Mouse (Mus musculus) liver, embryonic 14.5 days (tissue): ENCODE measurements around the gene Gm49711. TPM values are rescaled to one million over a fixed set of nuclear protein-coding genes. Genes with fewer than 3 reads are reported as not detected.
A peak's percentile ranks its signal among the peaks of the same experiment; 100 is the strongest.

ENCODE experiments used
- ATAC-seq: fragments of 200-750 bp; cut with Nextera tagmentation; 2 replicates; pipeline ENCODE4 v1.8.0; 2017; ENCODE audit warnings: moderate number of reproducible peaks, mild to moderate bottlenecking, moderate library complexity; ENCODE audit not compliant: insufficient read depth
- DNase-seq, 3 experiments: peaks; one replicate each; pipeline ENCODE4 v3.0.0-alpha.2; 2012 to 2013; ENCODE audit warnings: low read depth in 3 of 3, low spot score in 3 of 3
- H3K27ac ChIP-seq: fragments of 300-500 bp; sonication (generic); 2 replicates; pipeline ENCODE4 v1.5.1; 2014; ENCODE audit warnings: moderate library complexity, mild to moderate bottlenecking, control low read depth, inconsistent platforms
- H3K27me3 ChIP-seq: fragments of 300-500 bp; sonication (generic); 2 replicates; pipeline ENCODE4 v1.6.1; 2014; ENCODE audit warnings: mild to moderate bottlenecking, low read length, moderate library complexity; ENCODE audit not compliant: control insufficient read depth, insufficient read depth
- H3K36me3 ChIP-seq: fragments of 300-500 bp; sonication (generic); replicated peaks from 2 replicates; pipeline ENCODE4 v1.6.1; 2014; ENCODE audit warnings: low read depth; ENCODE audit not compliant: control insufficient read depth, insufficient read depth
- H3K4me1 ChIP-seq, 2 experiments: fragments of 200-500 bp in 1 of 2; fragments of 300-500 bp in 1 of 2; sonication (generic) in 1 of 2; replicated peaks; 2 replicates each; pipeline ENCODE4 v1.6.1; 2012 to 2014; ENCODE audit warnings: antibody characterized with exemption in 1 of 2, inconsistent platforms in 1 of 2, low read length in 1 of 2; ENCODE audit not compliant: control insufficient read depth in 2 of 2, insufficient read depth in 2 of 2
- H3K4me2 ChIP-seq: fragments of 300-500 bp; sonication (generic); 2 replicates; pipeline ENCODE4 v1.6.1; 2014; ENCODE audit warnings: low read depth, mild to moderate bottlenecking, control low read depth, moderate library complexity
- H3K4me3 ChIP-seq, 2 experiments: fragments of 200-500 bp in 1 of 2; fragments of 300-500 bp in 1 of 2; sonication (generic) in 1 of 2; 2 replicates each; pipeline ENCODE4 v1.5.1; 2012 to 2014; ENCODE audit warnings: low read depth in 2 of 2, low read length in 2 of 2, mild to moderate bottlenecking in 2 of 2, control low read depth in 1 of 2, inconsistent platforms in 1 of 2, moderate library complexity in 1 of 2; ENCODE audit not compliant: insufficient read depth in 1 of 2
- H3K9ac ChIP-seq: fragments of 300-500 bp; sonication (generic); replicated peaks from 2 replicates; pipeline ENCODE4 v1.6.1; 2014; ENCODE audit warnings: mild to moderate bottlenecking, control low read depth, moderate library complexity
- H3K9me3 ChIP-seq: fragments of 300-500 bp; sonication (generic); 2 replicates; pipeline ENCODE4 v1.6.1; 2016; ENCODE audit warnings: low read length, mixed read lengths; ENCODE audit not compliant: control insufficient read depth
- CTCF ChIP-seq: IDR thresholded peaks from 2 replicates; pipeline ENCODE4 v1.5.1; 2016; ENCODE audit warnings: antibody characterized with exemption, low read depth, control low read depth
- EP300 ChIP-seq: IDR thresholded peaks from 2 replicates; pipeline ENCODE4 v1.6.1; 2016; ENCODE audit warnings: antibody characterized with exemption, low read depth
- WGBS: fragments of 180-500 bp; shearing (Covaris S2); extraction: QIAGEN DNeasy Blood & Tissue Kit; methylation state at CpG from one replicate; pipeline ENCODE4 v1.1.7; 2014; ENCODE audit not compliant: insufficient replicate concordance; 5-methylcytosine and 5-hydroxymethylcytosine counted together
- polyA plus RNA-seq, 2 experiments: library from polyadenylated mRNA; depleted of rRNA in 1 of 2; stranded (reverse) in 1 of 2; unstranded in 1 of 2; fragments of >200 nt; fragmentation: Nextera tagmentation in 1 of 2; extraction: Ambion mirVana in 1 of 2; gene quantifications; 2 replicates each; pipeline versions ENCODE4 v1.2.1 to v1.2.3; 2012 to 2014

Gm49711 gene
- polyA plus RNA-seq, 2 experiments = not detected

- Histone ChIP-seq H3K27me3 (no peaks in the 10 kb centered on the region), H3K4me1 (no peaks in the 10 kb centered on the region), H3K4me3 (no peak overlapping the region), H3K4me2 (no peak overlapping the region), H3K9ac (no peak overlapping the region), H3K27ac (no peak overlapping the region), H3K9me3 (no peaks in the 10 kb centered on the region), H3K36me3 (no peaks in the 10 kb centered on the region)
- WGBS = 59% methylated on average over 1 of the region's 1 CpGs
- ATAC-seq (no peak), DNase-seq (no peak)
- TF ChIP-seq CTCF (no peak), EP300 (no peak)
These were observed 117.9 kb downstream of the Gm49711 start for GRCm38 (mm10) chr16:92176052-92176451.

DNA sequence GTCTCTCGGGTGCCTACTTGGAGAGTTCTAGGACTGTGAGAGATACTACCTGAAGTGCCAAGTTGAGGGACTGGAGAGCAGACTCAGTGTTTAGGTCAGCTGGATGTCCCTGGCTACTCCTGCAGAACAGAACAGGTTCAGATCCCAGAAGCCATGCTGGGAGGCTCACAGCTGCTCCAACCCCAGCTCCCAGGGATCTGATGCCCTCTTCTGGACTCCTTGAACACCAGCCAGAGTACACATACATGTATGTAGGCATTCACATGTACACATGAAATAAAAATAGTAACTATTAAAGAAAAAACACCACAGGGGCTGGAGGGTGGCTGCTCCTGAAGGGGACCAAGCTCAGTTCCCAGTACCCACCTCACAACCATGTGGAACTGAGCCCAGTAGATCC, 119.6 kb downstream of the Gm49711 start:
- Histone ChIP-seq H3K36me3 (no peaks in the 10 kb centered on the region), H3K27ac (no peak overlapping the region), H3K4me3 (no peak overlapping the region), H3K4me2 (no peak overlapping the region), H3K9ac (no peak overlapping the region), H3K9me3 (no peaks in the 10 kb centered on the region), H3K4me1 (no peaks in the 10 kb centered on the region), H3K27me3 (no peaks in the 10 kb centered on the region)
- DNase-seq (no peak), ATAC-seq (no peak)
- WGBS = 71% methylated on average over 1 of the region's 1 CpGs
- TF ChIP-seq EP300 (no peak), CTCF (no peak)

DNA sequence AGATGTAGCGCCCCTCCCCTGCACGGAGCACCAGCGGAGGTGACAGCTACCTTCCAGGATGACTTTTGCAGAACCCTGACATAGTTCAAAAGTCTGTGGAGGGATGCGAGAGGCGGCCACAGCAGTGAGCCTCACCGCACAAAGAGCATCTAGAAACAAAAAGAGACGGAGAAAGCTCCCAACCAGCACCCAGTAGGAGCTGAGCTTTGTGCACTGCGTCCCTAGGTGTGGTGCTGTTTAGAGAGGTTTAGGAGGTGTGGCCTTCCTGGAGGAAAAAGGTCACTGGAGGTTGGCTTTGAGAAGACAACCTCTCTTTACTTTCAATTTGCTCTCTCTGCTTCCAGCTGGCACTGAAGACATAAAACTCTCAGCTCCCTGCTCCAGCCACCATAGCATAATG, 121.2 kb downstream of the Gm49711 start:
- H3K4me3 ChIP-seq = no peak overlapping the region
- no peak overlapping the region for H3K27ac ChIP-seq
- no peaks in the 10 kb centered on the region for H3K9me3 ChIP-seq
- no peaks in the 10 kb centered on the region for H3K27me3 ChIP-seq
- no peaks in the 10 kb centered on the region for H3K4me1 ChIP-seq
- 57% methylated on average over 8 of the region's 8 CpGs for WGBS
- DNase-seq = no peak
- no peak for TF ChIP-seq CTCF
- TF ChIP-seq EP300 = no peak
- no peaks in the 10 kb centered on the region for H3K36me3 ChIP-seq
- ATAC-seq = no peak
- no peak overlapping the region for H3K4me2 ChIP-seq
- H3K9ac ChIP-seq = no peak overlapping the region

GRCm38 (mm10) chr16:92183477-92183876, 125.4 kb downstream of the Gm49711 start:
- no peaks in the 10 kb centered on the region for H3K36me3 ChIP-seq
- H3K4me2 ChIP-seq = no peak overlapping the region
- DNase-seq (peak in 2 of 3 experiments; percentile 4 to 6), ATAC-seq (peak; percentile 66)
- TF ChIP-seq CTCF (no peak), EP300 (no peak)
- WGBS = 23% methylated on average over 4 of the region's 4 CpGs
- no peak overlapping the region for H3K4me3 ChIP-seq
- H3K9ac ChIP-seq = no peak overlapping the region
- H3K27ac ChIP-seq = no peak overlapping the region
- H3K27me3 ChIP-seq = no peaks in the 10 kb centered on the region
- no peaks in the 10 kb centered on the region for H3K4me1 ChIP-seq
- H3K9me3 ChIP-seq = no peaks in the 10 kb centered on the region

DNA sequence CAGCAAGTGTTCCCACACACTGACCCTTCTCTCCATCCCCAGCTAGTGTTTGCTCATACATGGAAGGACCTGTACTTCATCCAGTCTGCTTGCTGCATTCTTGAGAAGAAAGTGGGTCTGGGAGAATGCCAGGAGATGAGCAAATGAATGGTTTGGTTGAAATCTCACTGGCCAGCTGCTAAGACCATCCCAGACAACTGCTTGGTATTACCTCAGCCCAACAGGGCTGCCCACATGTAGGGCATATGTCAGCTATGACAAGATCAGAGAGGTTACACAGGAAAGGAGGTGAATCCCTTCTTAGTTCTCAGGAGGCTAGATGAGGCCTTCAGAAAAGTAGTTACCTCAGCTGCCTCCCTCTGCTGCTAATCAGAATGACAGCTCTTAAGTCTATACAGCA, 132.5 kb downstream of the Gm49711 start:
- no peak overlapping the region for H3K4me3 ChIP-seq
- H3K27ac ChIP-seq = no peak overlapping the region
- no peak overlapping the region for H3K9ac ChIP-seq
- H3K27me3 ChIP-seq = no peaks in the 10 kb centered on the region
- DNase-seq (no peak), ATAC-seq (no peak)
- H3K9me3 ChIP-seq = no peaks in the 10 kb centered on the region
- no peaks in the 10 kb centered on the region for H3K36me3 ChIP-seq
- TF ChIP-seq CTCF = no peak
- no peak for TF ChIP-seq EP300
- H3K4me2 ChIP-seq = no peak overlapping the region
- H3K4me1 ChIP-seq = no peaks in the 10 kb centered on the region
